Mouse (Mus musculus): ENCODE measurements around the gene Tmem220.

Gene Tmem220

DNA sequence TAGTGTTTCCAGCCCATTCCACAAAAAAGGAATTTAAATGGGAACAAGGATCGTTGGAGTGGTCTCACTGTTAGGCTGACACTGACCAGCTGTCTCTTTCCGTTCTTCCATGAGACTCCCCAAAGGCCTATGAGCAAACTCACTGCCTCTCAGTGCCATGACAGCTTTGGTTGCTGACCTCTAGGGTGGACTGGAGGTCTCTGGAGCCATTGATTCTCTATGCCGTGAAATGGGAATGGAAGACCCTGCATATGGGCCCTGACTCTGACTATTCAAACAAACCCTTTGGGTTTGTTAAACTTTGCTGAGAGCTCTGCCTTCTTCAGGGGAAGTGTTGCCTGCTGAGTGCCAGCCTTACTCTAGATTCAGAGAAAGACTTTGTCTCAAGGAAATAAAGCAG, 42.8 kb downstream of the Tmem220 start:
- no peak for DNase-seq

DNA sequence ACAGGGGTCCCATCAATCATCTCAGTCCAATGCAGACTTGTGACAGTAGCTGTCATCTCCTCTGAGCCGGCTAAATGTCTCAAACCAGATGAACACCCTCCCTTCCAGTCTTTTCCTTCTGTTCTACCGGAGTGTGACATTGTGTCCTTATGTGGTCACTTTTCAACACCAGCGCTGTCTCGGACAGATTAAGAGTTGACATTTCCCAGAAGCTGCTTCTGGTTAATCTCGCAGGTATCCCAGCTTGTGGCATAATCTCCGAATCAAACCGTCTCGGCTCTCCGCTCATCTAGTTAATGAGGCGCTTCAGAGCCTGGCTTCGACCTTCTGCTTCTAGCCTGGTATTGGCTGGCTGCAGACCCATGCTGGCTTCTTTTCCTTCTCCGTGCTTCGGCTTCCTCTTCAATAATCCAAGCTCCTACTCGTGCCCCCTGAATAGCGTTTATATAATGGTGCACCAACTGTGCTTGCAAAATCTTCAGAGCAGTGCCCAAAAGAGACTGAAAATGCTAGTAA, 47.7 kb downstream of the Tmem220 start:
- DNase-seq, result no peak

DNA sequence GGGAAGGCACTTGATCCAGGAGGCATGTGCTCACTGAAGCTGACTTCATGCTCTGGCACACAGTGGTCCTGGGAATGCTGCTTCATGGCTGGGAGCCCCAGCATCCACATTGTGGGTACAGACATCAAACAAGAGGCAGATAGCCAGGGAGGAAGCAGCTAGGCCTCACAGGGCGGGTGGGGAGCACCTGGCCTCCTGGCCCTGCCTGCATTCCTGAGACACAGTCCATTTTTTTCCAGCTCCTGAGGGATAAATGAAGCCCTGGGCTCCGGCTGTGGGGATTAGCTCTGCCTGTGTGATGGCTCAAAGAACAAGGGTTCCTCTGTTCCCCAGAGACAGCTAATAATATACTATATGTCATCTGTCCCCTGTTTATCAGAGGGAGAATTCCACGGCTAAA, 50.1 kb downstream of the Tmem220 start:
- DNase-seq, result no peak

- DNase-seq, result no peak
Measured at GRCm38 (mm10) chr11:67076781-67077180, 51.8 kb downstream of the Tmem220 start.

- no peak for DNase-seq
Measured at GRCm38 (mm10) chr11:67077435-67077834, 52.5 kb downstream of the Tmem220 start.

- no peak for DNase-seq
Measured at GRCm38 (mm10) chr11:67078000-67078399, 53.0 kb downstream of the Tmem220 start, which contains the start of gene Myh3. Gene Myh3 (plus strand): TSS chr11:67078300.

DNA sequence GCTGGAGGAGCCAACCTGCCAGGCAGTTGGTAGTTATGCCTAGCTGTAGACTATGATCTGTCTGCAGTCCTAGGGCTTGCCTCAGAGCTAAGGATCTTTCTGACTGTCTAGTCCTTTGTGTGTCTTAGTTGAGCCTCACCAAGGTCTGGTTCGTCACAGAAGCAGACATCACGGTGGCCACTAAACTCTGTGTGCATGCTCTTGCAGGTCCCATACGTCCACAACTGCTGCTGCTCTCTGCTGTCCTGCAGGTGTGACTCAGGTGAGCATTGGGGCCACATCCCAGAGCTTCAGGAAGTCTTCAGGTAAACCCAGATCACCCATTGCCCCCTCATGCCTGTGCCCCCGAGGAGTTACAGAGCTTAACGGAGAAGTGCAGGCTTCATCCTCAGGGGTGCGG, 53.9 kb downstream of the Tmem220 start:
- DNase-seq, result no peak

DNA sequence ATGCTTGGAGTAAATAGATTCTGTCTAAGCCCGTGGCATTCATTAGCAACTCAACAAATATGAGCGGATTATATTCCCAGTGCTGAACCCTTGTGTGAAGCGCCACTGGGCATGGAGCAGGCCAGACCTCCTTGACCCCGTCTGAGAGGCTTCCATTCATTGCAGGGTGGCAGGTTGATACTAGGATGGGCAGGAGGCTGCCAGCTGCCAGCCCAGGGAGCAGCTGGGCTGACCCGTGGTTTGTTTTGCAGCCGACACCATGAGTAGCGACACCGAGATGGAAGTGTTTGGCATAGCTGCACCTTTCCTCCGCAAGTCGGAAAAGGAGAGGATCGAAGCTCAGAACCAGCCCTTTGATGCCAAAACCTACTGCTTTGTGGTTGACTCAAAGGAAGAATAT, 54.8 kb downstream of the Tmem220 start:
- no peak for DNase-seq

GRCm38 (mm10) chr11:67080168-67080567, 55.2 kb downstream of the Tmem220 start:
- DNase-seq, result peak; percentile 50

DNA sequence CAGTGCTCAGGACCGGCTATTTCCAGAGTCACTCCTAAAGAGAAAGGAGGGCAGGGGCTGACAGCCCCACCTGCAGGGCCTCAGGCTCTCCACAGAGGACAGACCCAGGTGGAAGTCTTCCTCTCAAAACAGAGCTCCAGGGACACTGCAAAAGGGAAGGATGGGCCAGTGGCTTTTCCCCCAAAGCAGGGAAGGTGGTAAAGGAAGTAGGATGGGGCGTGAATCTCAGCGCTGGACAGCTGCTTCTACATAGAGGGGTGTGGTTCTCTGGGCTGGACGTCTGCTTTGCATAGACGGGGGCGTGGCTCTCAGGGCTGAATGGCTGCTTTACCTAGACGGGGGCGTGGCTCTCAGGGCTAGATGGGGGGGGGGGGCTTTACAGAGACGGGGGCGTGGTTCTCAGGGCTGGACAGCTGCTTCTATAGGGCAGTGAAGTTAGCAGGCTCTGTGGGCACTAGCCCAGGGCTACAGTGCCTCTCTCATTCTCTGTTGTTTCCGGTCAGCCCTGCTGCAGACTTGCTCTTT, 56.2 kb downstream of the Tmem220 start:
- no peak for DNase-seq

DNA sequence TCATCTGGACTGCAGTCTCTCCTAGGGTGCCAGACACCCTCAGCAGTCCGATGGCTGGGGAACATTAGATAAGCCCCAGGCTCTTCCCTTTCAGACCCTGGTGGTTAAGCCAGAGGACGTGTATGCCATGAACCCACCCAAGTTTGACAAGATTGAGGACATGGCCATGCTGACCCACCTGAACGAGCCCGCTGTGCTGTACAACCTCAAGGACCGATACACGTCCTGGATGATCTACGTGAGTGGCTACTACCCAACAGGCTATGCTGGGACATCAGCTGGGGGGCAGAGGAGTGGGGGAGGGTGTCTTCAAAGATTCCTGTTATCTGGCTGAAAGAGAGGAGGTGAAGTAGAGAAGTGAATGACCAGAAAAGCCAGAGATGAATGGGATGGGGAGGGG, 57.2 kb downstream of the Tmem220 start:
- DNase-seq, result no peak

- no peak for DNase-seq
Measured at GRCm38 (mm10) chr11:67082793-67083192, 57.8 kb downstream of the Tmem220 start.

- no peak for DNase-seq
Measured at GRCm38 (mm10) chr11:67083239-67083638, 58.3 kb downstream of the Tmem220 start.

- no peak for DNase-seq
Measured at GRCm38 (mm10) chr11:67083712-67084340, 58.9 kb downstream of the Tmem220 start.
